Mouse (Mus musculus) brain, embryonic 14.5 days (tissue): Measurements from ENCODE around the gene E030030I06Rik. TPM values are rescaled to one million over a fixed set of nuclear protein-coding genes. Genes with fewer than 3 reads are reported as not detected.
A peak's percentile ranks its signal among the peaks of the same experiment; 100 is the strongest.

ENCODE experiments used
- DNase-seq: peaks from one replicate; pipeline ENCODE4 v3.0.0-alpha.2; 2011; ENCODE audit warnings: low read depth
- CTCF ChIP-seq: fragments of 200-500 bp; IDR thresholded peaks from 2 replicates; pipeline ENCODE4 v1.5.1; 2012; ENCODE audit warnings: inconsistent platforms, mild to moderate bottlenecking, moderate library complexity, borderline replicate concordance; ENCODE audit not compliant: insufficient read depth, insufficient read length; ENCODE audit errors: extremely low read depth
- POLR2A ChIP-seq: fragments of 200-500 bp; IDR thresholded peaks from 2 replicates; pipeline ENCODE4 v1.6.1; 2012; ENCODE audit warnings: mild to moderate bottlenecking, inconsistent platforms, borderline replicate concordance; ENCODE audit not compliant: poor library complexity, insufficient read depth, insufficient read length, severe bottlenecking; ENCODE audit errors: extremely low read depth
- polyA plus RNA-seq: library from polyadenylated mRNA; depleted of rRNA; stranded (reverse); fragments of >200 nt; gene quantifications from 2 replicates; pipeline ENCODE4 v1.2.3, GENCODE M21; 2012

Gene E030030I06Rik
- polyA plus RNA-seq, 1 experiment = 3.4 TPM

GRCm38 (mm10) chr10:22159131-22159561, 10.1 kb upstream of the E030030I06Rik start:
- TF ChIP-seq POLR2A = no peak
- no peak for TF ChIP-seq CTCF
- peak; percentile 17 for DNase-seq

GRCm38 (mm10) chr10:22158310-22158999, 9.4 kb upstream of the E030030I06Rik start, which contains the start of the genes Raet1e and H60b:
Gene Raet1e (plus strand): TSS chr10:22158569.
Gene H60b (plus strand): TSS chr10:22158586.
- TF ChIP-seq CTCF = peak; percentile 29; the same call in 1 of the 2 replicates
- peak; percentile 59 for DNase-seq

DNA sequence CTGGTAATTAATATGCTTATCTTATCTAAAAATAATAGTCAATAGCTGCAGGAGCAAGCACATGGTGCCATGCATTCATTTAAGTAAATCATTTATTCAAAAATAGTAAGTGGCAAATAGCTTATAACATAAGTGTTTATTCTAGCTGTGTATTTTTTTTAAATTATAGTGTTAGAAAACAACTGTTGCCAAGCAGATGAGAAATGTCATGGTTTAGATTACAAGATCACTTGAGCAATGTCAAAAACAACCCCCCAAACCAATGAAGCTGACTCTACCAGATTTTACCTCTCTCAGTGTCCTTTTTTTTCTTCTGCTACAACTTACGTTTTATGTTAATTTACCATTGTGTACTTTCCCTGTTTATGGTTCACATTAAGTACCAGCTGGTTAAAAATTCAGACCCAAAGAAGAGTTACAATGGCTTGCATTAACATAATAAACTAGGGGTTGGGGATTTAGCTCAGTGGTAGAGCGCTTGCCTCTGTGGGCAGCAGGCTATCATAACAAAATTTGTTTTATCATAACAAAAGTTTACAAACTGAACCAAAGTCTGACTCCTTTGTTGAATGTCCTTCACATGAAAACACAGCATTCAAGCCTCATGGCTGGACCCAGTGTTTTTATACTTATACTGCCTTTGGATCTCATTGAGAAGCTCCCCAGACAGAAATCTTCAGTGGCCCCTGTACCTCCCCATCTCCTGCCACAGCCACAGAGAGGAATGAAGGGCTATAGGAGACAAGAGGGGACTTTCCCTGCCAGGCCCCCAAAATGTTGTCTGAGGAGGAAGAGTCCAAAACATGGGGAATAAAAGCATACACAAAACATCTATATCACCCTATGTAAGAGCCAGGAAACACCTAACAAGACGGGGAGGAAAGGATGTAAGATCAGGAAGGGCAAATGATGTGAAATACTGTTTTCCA, 6.1 kb upstream of the E030030I06Rik start:
- TF ChIP-seq CTCF (no peak), POLR2A (no peak)
- DNase-seq = peak; percentile 23

DNA sequence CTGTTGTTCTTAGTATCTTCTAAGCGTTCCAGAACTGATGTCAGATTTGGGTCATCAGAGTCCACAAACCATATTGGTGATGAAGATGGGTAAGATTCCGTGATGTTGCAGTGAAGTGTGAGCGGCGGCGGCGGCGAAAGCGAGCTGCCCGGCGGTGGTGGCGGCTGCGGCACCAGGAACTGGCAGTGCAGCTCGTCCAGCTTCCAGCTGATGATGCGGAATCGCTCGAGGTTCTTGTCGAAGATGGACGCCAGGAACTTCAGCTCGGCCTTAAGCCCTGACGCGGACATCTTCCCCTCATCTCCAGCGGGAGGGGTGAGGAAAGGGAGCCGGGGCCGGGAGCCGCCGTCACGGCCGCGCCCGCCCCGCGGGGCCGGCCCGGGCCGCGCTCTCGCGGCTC, 5.1 kb upstream of the E030030I06Rik start:
- peak; percentile 58 for DNase-seq

- peak; percentile 19 for DNase-seq
These were observed 4.1 kb upstream of the E030030I06Rik start for GRCm38 (mm10) chr10:22153147-22153690.

- peak; percentile 29 for DNase-seq
These were observed 3.0 kb upstream of the E030030I06Rik start for GRCm38 (mm10) chr10:22151863-22152640.

GRCm38 (mm10) chr10:22151056-22151862, 2.2 kb upstream of the E030030I06Rik start:
- peak; percentile 9 for DNase-seq

DNA sequence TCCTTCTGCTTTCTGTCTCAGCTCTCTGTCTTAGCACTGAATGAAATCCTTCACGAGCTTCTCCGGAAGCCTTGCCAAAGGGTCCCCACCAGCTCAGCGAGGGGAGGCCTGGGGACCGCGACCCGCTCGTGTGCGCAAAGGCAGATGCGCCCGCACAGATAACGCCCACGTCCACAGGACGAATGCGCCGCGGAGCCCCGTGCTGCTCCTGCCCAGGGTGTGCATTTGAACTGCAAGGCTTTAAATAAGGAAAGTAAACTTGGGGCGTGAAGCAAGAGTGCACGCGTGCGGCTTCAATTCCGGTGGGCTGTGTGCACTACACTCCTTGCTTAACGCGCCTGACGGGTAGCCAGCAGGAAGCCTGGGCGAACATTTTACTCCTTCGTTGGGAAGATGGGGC, 1.5 kb upstream of the E030030I06Rik start:
- DNase-seq = peak; percentile 48
- TF ChIP-seq CTCF (no peak), POLR2A (no peak)

GRCm38 (mm10) chr10:22149691-22150465, 808 bp upstream of the E030030I06Rik start:
- TF ChIP-seq POLR2A = no peak
- TF ChIP-seq CTCF = no peak
- DNase-seq = peak; percentile 24

GRCm38 (mm10) chr10:22148441-22149072, 513 bp downstream of the E030030I06Rik start:
- peak; percentile 38; the same call in 1 of the 2 replicates for TF ChIP-seq CTCF
- peak; percentile 56; the same call in 1 of the 2 replicates for TF ChIP-seq POLR2A
- peak; percentile 82 for DNase-seq
